Mouse (Mus musculus) kidney, postnatal 10 days (tissue): ENCODE measurements at regions not wholly inside any gene's neighbourhood (a gene's known extent, or its start where the extent isn't known, plus 50 kb on each side); places are given as distances from the start of the nearest gene placed in this dataset.

Source experiments
- DNase-seq: peaks from one replicate; pipeline ENCODE4 v3.0.0; 2021; ENCODE audit warnings: mixed read lengths

- DNase-seq, result no peak
Measured at GRCm38 (mm10) chr1:121051496-121052119, 280.8 kb downstream of the Insig2 start.

DNA sequence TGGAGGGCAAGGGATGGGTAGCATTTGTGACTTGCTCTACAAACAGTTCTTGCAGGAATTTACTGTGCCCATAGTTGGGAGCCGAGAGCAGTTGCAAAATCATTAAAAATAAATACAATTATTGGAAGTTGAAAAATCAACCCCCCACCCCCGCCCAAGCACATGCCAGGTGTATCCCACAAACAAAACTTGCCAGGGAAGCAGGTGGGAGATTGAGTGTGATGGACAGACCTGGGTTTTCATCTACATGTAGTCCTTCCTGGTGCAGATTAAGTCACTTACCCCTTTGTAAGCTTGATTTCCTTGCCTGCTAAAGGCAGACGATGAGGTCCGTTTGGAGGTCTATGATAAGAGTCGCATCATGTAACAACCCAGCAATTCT, 280.3 kb downstream of the Insig2 start:
- DNase-seq, result no peak

DNA sequence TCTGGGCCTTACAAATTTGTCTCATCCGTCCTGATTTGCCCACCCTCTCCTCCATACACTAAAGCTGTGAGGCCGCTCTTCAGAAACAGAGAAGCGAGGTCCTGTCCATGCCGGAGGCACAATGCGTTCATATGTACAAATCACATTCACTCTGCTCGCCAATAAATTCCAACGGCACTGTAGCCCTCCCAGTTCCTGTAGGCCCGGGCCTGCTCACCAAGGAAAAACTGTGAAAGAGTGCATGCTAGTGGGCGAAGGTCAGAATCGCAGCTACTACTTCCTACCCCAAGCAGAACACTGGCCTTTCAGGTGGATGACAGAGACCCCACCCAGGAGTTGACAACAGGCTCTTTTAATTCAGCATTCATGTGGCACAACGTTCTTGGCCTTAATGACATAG, 278.7 kb downstream of the Insig2 start:
- peak; percentile 20 for DNase-seq

DNA sequence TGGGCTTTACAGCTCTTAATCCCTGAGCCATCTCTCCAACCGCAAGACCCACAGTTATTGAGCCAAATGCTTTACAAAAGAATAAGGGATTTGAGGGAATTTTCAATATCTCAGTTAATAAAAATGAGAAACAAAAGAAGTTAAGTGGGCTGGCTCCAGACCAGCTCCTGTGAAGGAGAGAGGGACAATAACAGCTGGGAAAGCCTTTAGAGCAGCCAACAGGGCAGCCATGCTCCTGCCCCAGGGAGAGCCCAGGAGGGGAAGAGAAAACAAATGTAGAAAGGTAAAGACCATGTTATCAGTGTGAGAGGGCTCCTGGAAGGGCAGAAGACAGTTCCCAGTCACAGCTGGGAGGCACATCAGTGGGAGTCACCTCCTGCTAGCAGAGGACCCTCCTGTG, 257.8 kb downstream of the Insig2 start:
- DNase-seq, result no peak

DNA sequence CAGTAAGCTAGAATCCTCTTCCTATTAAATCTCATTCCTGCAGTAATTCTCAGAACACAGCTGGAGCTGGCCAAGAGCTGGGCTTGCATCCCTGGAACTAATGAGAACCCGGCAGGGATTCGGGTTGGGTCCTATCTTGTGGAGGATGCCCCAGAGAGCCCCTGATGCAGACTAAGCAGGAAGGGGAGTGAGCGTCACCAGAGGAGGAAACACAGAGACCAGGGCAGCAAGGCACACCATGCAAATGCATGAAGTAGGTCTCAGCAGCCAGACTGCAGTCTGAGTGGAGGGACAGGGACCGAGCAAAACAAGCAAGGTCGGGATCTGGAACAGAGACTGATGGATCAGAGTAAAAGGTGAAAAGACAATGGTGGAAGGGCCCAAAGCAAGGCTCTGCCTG, 249.6 kb downstream of the Insig2 start:
- no peak for DNase-seq

DNA sequence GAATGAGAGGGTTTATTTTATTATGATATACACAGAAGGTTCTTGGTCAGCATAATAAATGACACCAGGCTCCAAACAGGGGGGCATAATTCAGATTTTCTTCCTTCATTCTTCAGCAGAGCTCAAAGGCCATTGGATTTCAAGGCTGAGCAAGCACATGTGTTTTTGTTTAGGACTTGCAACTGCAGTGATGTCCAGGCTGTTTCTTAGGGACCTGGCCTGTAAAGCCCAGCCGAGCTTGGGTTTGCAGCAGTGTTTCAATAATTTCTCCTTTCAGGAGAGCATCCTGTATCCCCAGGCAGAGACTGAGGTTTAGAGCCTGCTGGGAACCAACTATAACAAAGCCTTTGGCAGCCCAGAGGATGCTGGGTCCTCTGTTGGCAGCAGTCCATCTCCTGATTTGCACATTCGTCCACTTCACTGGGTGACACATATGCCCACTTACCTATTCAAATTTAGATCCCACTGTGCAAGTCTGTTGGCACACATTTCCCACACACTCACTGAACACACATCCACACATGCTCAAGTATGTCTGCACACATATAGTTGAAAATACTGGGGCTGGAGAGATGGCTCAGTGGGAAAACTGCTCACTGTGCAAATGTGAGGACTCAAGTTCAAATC, 247.2 kb downstream of the Insig2 start:
- DNase-seq, result no peak

GRCm38 (mm10) chr1:121087124-121087887, 245.1 kb downstream of the Insig2 start:
- DNase-seq, result no peak

DNA sequence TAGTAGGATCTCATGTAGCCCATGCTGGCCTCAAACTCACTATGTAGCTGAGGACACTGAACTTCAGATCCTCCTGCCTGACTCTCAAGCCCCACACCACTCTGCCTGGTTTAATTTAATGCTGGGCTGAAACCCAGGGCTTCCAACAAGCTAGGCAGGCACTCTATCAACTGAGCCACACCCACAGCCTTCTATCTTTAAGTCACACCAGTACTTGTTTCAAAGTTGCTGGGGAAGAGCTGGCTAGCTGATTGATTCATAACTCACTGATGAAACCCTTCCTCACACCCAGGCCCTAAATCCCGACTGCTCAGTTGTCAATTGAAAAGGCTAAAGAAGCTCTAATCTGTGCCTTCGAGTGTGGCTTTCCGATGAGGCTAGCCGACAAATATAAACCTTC, 241.8 kb downstream of the Insig2 start:
- no peak for DNase-seq

GRCm38 (mm10) chr1:121092870-121093269, 239.5 kb downstream of the Insig2 start:
- DNase-seq, result no peak

DNA sequence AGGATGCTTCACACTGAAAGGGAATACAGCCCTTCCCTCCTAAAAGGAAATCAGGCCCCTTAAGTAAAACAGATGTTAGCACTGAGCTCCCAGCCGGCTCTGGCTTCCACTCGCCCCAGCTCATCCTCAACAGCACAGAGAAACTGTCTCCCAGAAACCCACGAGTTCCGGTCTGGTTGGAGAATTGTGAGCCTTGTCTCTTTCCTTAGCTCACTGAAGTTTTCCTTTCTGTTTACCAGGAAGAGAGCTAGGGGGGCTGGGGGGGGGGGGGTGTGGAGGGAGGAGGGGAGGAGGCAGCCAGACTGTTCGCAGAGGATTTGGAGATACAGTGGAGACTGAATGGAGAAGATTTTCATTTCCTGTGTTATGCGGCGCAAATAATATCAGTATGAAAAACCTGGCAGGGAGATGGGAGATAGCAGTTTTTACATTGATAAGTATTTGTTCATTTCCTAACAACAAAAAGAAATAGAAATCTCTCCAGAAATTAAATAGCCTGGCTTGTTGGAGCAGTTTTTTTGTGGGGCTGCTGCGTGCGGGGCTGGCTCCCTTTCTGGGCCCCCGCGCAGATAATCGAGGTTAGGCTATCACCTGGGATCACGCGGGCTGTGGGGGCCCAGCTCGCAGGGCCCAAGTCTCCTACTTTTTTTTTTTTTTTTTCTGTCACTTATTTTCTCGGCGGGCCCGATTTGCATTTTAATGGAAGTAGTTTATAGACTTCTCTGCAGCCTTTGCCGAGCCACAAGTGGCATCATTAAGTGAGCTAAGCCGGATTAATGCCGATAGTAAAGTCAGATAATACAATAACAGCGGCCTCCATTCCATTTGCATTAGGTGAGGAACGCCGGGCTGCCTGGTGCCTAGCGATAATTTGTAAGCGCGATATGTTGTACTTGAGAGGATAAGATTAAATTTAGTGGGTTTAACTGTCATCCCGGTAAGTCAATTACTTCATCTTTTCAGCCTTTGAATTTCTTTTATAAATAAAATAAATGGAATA, 235.5 kb downstream of the Insig2 start:
- DNase-seq, result peak; percentile 50

GRCm38 (mm10) chr1:121111776-121112344, 220.5 kb downstream of the Insig2 start:
- no peak for DNase-seq

GRCm38 (mm10) chr1:121112464-121112863, 219.9 kb downstream of the Insig2 start:
- DNase-seq, result no peak

GRCm38 (mm10) chr1:121116626-121117025, 215.8 kb downstream of the Insig2 start:
- no peak for DNase-seq

- DNase-seq, result no peak
Measured at GRCm38 (mm10) chr1:121123436-121123835, 209.0 kb downstream of the Insig2 start.

GRCm38 (mm10) chr1:121136284-121136683, 196.1 kb downstream of the Insig2 start:
- no peak for DNase-seq

GRCm38 (mm10) chr1:121136846-121137245, 195.5 kb downstream of the Insig2 start:
- no peak for DNase-seq

DNA sequence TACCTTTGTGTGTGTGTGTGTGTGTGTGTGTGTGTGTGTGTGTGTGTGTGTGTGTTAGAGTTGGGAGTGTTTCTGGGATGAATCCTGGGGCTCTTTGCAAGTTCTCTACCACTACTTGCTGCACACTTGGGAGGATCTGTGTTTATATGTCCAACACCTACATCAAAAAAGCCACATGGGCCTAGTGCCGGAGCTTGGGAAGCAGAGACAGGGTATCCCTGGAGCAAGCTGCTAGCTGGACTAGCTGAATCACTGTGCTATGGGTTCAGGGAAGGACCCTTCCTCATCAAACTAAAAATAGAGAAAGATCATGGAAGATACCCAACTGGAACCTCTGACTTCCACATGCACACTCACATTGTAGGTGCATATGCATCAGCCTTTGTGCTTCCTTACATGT, 187.4 kb downstream of the Insig2 start:
- no peak for DNase-seq

DNA sequence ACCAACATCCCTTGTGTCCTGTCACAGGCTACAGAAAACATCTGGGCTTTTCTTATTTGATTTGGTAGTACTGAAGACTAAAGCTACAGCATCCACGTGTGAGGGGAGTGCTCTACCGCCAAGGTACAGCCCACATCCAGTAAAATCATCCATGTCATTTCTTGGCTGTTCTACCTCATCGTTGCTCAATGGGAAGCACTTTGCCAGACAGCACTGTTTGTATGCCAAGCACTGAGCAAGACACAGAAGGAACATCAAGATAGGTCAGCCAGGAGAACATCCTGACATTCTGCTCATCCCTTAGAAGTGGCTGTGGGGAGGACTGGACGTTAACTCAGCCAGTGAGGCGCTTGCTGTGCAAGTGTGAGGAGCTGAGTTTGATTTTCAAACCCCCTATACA, 178.9 kb downstream of the Insig2 start:
- DNase-seq, result no peak

GRCm38 (mm10) chr1:121154616-121155015, 177.8 kb downstream of the Insig2 start:
- no peak for DNase-seq

DNA sequence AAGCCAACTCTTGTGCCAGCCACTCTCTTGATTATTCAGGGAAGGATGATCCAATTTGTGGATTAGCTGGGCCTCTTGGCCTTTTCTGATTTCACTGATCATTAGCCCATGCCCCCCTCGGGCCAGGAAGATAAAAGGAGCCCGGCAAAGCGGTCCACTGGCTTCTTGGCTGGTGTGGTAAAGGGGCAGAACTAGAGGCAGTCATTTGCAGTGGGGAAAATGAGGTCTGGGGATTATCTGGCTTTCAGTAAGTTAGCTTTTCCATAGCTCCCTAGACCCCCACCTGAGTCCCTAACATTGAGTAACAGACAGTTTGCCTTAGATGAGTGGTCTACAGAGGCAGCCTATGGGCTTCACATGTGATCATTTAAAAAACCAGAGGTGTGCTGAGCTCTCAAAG, 163.7 kb downstream of the Insig2 start:
- DNase-seq, result no peak

DNA sequence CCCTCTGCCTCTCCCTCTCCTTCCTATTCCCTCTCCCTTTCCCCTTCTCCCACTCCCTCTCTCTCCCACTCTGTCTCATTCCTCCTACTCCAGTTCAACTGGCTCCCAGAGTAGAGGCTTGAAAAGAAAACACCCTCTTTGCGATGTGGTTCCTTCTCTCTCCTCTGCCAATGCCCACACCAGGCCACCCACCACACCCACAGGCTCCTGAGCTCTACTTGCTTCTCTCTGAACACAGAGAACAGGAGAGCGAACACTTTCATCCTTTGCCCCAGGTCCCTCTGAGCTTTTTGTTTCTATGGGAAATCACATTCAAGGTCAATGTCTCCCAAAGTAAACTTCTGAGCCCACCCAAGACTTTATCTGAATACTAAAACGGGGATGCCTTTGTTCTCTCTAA, 155.8 kb downstream of the Insig2 start:
- no peak for DNase-seq

GRCm38 (mm10) chr1:121177136-121177907, 155.1 kb downstream of the Insig2 start:
- DNase-seq, result no peak
